Mouse (Mus musculus) neural tube, embryonic 13.5 days (tissue): ENCODE data around the gene Kcnq2. TPM values are rescaled to one million over a fixed set of nuclear protein-coding genes. Genes with fewer than 3 reads are reported as not detected.

ENCODE experiments used
- ATAC-seq: fragments of 200-750 bp; cut with Nextera tagmentation; 2 replicates; pipeline ENCODE4 v1.8.0; 2017; ENCODE audit warnings: low read depth, mild to moderate bottlenecking, moderate TSS enrichment, moderate library complexity
- H3K27ac ChIP-seq: fragments of 300-500 bp; sonication (generic); replicated peaks from 2 replicates; pipeline ENCODE4 v1.5.1; 2015; ENCODE audit warnings: moderate library complexity, mild to moderate bottlenecking, inconsistent platforms
- H3K27me3 ChIP-seq: fragments of 300-500 bp; sonication (generic); 2 replicates; pipeline ENCODE4 v1.6.1; 2015; ENCODE audit warnings: mild to moderate bottlenecking, inconsistent platforms
- H3K36me3 ChIP-seq: fragments of 300-500 bp; sonication (generic); 2 replicates; pipeline ENCODE4 v1.6.1; 2015; ENCODE audit warnings: mild to moderate bottlenecking, inconsistent platforms
- H3K4me1 ChIP-seq: fragments of 300-500 bp; sonication (generic); replicated peaks from 2 replicates; pipeline ENCODE4 v1.6.1; 2015; ENCODE audit warnings: inconsistent platforms
- H3K4me2 ChIP-seq: fragments of 300-500 bp; sonication (generic); 2 replicates; pipeline ENCODE4 v1.6.1; 2015; ENCODE audit warnings: inconsistent platforms, mild to moderate bottlenecking, moderate library complexity
- H3K4me3 ChIP-seq: fragments of 300-500 bp; sonication (generic); 2 replicates; pipeline ENCODE4 v1.5.1; 2015; ENCODE audit warnings: mild to moderate bottlenecking, inconsistent platforms
- H3K9ac ChIP-seq: fragments of 300-500 bp; sonication (generic); 2 replicates; pipeline ENCODE4 v1.6.1; 2015; ENCODE audit warnings: moderate library complexity, mild to moderate bottlenecking, inconsistent platforms
- H3K9me3 ChIP-seq: fragments of 300-500 bp; sonication (generic); 2 replicates; pipeline ENCODE4 v1.6.1; 2016; ENCODE audit warnings: inconsistent platforms
- WGBS: fragments of 180-500 bp; shearing (Covaris S2); methylation state at CpG from one replicate; pipeline ENCODE4 v1.1.7; 2015; 5-methylcytosine and 5-hydroxymethylcytosine counted together
- polyA plus RNA-seq: library from polyadenylated mRNA; unstranded; fragments of >200 nt; fragmentation: Nextera tagmentation; extraction: Ambion mirVana; gene quantifications from 2 replicates; pipeline ENCODE4 v1.2.1, GENCODE M21; 2015

Gene Kcnq2
- polyA plus RNA-seq, 1 experiment from 2014 or later = 43.9 TPM

GRCm38 (mm10) chr2:181122642-181123041 is 12.5 kb downstream of the Kcnq2 start:
- Histone ChIP-seq H3K4me2 (no peak overlapping the region), H3K9me3 (no peaks in the 10 kb centered on the region), H3K36me3 (no peaks in the 10 kb centered on the region), H3K4me3 (no peak overlapping the region), H3K9ac (no peak overlapping the region), H3K27me3 (no peaks in the 10 kb centered on the region), H3K4me1 (peaks cover 70% of the 10 kb centered on the region), H3K27ac (peak overlapping the region; percentile 57)
- no peak for ATAC-seq

- Histone ChIP-seq H3K4me3 (no peak overlapping the region), H3K27ac (peak overlapping the region; percentile 57), H3K4me1 (peaks cover 68% of the 10 kb centered on the region), H3K9me3 (no peaks in the 10 kb centered on the region), H3K9ac (0 out of 2 replicates have a peak overlapping the region, but pooled peaks have one; percentile 17), H3K4me2 (no peak overlapping the region), H3K27me3 (no peaks in the 10 kb centered on the region), H3K36me3 (no peaks in the 10 kb centered on the region)
- WGBS = 64% methylated on average over 4 of the region's 4 CpGs
- peak; percentile 38; the same call in 1 of the 2 replicates for ATAC-seq
These were observed 14.1 kb downstream of the Kcnq2 start for GRCm38 (mm10) chr2:181120922-181121449.

- Histone ChIP-seq H3K27ac (no peak overlapping the region), H3K4me2 (no peak overlapping the region), H3K4me3 (no peak overlapping the region), H3K9ac (0 out of 2 replicates have a peak overlapping the region, but pooled peaks have one; percentile 22), H3K27me3 (no peaks in the 10 kb centered on the region), H3K4me1 (peaks cover 79% of the 10 kb centered on the region), H3K36me3 (no peaks in the 10 kb centered on the region), H3K9me3 (no peaks in the 10 kb centered on the region)
- 38% methylated on average over 10 of the region's 10 CpGs for WGBS
- no peak for ATAC-seq
These were observed 15.1 kb downstream of the Kcnq2 start for GRCm38 (mm10) chr2:181119952-181120351.

- Histone ChIP-seq H3K4me1 (peaks cover 74% of the 10 kb centered on the region), H3K36me3 (peaks cover 20% of the 10 kb centered on the region), H3K27me3 (no peaks in the 10 kb centered on the region), H3K9ac (no peak overlapping the region), H3K9me3 (no peaks in the 10 kb centered on the region), H3K4me3 (no peak overlapping the region), H3K4me2 (no peak overlapping the region), H3K27ac (peak overlapping the region; percentile 65)
- 84% methylated on average over 5 of the region's 5 CpGs for WGBS
- no peak for ATAC-seq
These were observed 18.7 kb downstream of the Kcnq2 start for GRCm38 (mm10) chr2:181116436-181116835.

- no peak overlapping the region for H3K4me2 ChIP-seq
- no peak overlapping the region for H3K4me3 ChIP-seq
- peaks cover 70% of the 10 kb centered on the region for H3K4me1 ChIP-seq
- H3K36me3 ChIP-seq = peaks cover 27% of the 10 kb centered on the region
- H3K9ac ChIP-seq = no peak overlapping the region
- H3K27ac ChIP-seq = peak overlapping the region; percentile 52; the same call in 1 of the 2 replicates
- ATAC-seq = no peak
- WGBS = 72% methylated on average over 3 of the region's 3 CpGs
- no peaks in the 10 kb centered on the region for H3K27me3 ChIP-seq
- no peaks in the 10 kb centered on the region for H3K9me3 ChIP-seq
These were observed 19.7 kb downstream of the Kcnq2 start for GRCm38 (mm10) chr2:181115367-181115766.

- H3K9ac ChIP-seq = no peak overlapping the region
- H3K27me3 ChIP-seq = no peaks in the 10 kb centered on the region
- peak overlapping the region; percentile 52; the same call in 1 of the 2 replicates for H3K27ac ChIP-seq
- H3K36me3 ChIP-seq = peaks cover 39% of the 10 kb centered on the region
- ATAC-seq = peak; percentile 47
- no peak overlapping the region for H3K4me2 ChIP-seq
- H3K9me3 ChIP-seq = no peaks in the 10 kb centered on the region
- WGBS = 45% methylated on average over 8 of the region's 8 CpGs
- H3K4me1 ChIP-seq = peaks cover 55% of the 10 kb centered on the region
- H3K4me3 ChIP-seq = no peak overlapping the region
These were observed 21.2 kb downstream of the Kcnq2 start for GRCm38 (mm10) chr2:181113762-181114361.

GRCm38 (mm10) chr2:181111665-181112064 is 23.4 kb downstream of the Kcnq2 start:
- Histone ChIP-seq H3K4me1 (peaks cover 44% of the 10 kb centered on the region), H3K4me3 (no peak overlapping the region), H3K9me3 (no peaks in the 10 kb centered on the region), H3K27ac (no peak overlapping the region), H3K4me2 (no peak overlapping the region), H3K36me3 (peaks cover 49% of the 10 kb centered on the region), H3K27me3 (no peaks in the 10 kb centered on the region), H3K9ac (no peak overlapping the region)
- 100% methylated on average over 1 of the region's 1 CpGs for WGBS
- ATAC-seq = no peak

GRCm38 (mm10) chr2:181104111-181104510 is 31.0 kb downstream of the Kcnq2 start:
- WGBS = 64% methylated on average over 2 of the region's 2 CpGs
- Histone ChIP-seq H3K36me3 (peaks cover 34% of the 10 kb centered on the region), H3K9ac (no peak overlapping the region), H3K4me1 (peaks cover 18% of the 10 kb centered on the region), H3K4me3 (no peak overlapping the region), H3K4me2 (no peak overlapping the region), H3K27me3 (no peaks in the 10 kb centered on the region), H3K27ac (no peak overlapping the region), H3K9me3 (no peaks in the 10 kb centered on the region)
- ATAC-seq = no peak

GRCm38 (mm10) chr2:181102161-181102560 is 32.9 kb downstream of the Kcnq2 start:
- Histone ChIP-seq H3K27me3 (no peaks in the 10 kb centered on the region), H3K9me3 (no peaks in the 10 kb centered on the region), H3K4me3 (no peak overlapping the region), H3K4me2 (no peak overlapping the region), H3K36me3 (peaks cover 39% of the 10 kb centered on the region), H3K4me1 (peaks cover 18% of the 10 kb centered on the region), H3K27ac (peak overlapping the region; percentile 67), H3K9ac (peak overlapping the region; percentile 28; the same call in 1 of the 2 replicates)
- 15% methylated on average over 2 of the region's 2 CpGs for whole genome bisulfite sequencing
- ATAC-seq = peak; percentile 64

GRCm38 (mm10) chr2:181101626-181102025 is 33.5 kb downstream of the Kcnq2 start:
- peak overlapping the region; percentile 28; the same call in 1 of the 2 replicates for H3K9ac ChIP-seq
- peaks cover 18% of the 10 kb centered on the region for H3K4me1 ChIP-seq
- H3K9me3 ChIP-seq = no peaks in the 10 kb centered on the region
- ATAC-seq = peak; percentile 27; the same call in 1 of the 2 replicates
- H3K27me3 ChIP-seq = no peaks in the 10 kb centered on the region
- 50% methylated on average over 1 of the region's 1 CpGs for WGBS
- H3K27ac ChIP-seq = peak overlapping the region; percentile 67
- H3K36me3 ChIP-seq = peaks cover 44% of the 10 kb centered on the region
- H3K4me2 ChIP-seq = no peak overlapping the region
- no peak overlapping the region for H3K4me3 ChIP-seq

- Histone ChIP-seq H3K9ac (no peak overlapping the region), H3K4me2 (no peak overlapping the region), H3K27ac (no peak overlapping the region), H3K4me1 (peaks cover 18% of the 10 kb centered on the region), H3K36me3 (peaks cover 46% of the 10 kb centered on the region), H3K27me3 (no peaks in the 10 kb centered on the region), H3K9me3 (no peaks in the 10 kb centered on the region), H3K4me3 (no peak overlapping the region)
- no peak for ATAC-seq
- 93% methylated on average over 2 of the region's 2 CpGs for WGBS
These were observed 35.0 kb downstream of the Kcnq2 start for GRCm38 (mm10) chr2:181100087-181100486.

GRCm38 (mm10) chr2:181090123-181090522 is 45.0 kb downstream of the Kcnq2 start:
- WGBS = 87% methylated on average over 3 of the region's 3 CpGs

More at GRCm38 (mm10) chr2:181090123-181090522, 45.0 kb downstream of the Kcnq2 start:
- no peak overlapping the region for H3K27ac ChIP-seq
- H3K4me2 ChIP-seq = no peak overlapping the region
- no peaks in the 10 kb centered on the region for H3K4me1 ChIP-seq
- no peaks in the 10 kb centered on the region for H3K9me3 ChIP-seq
- H3K9ac ChIP-seq = no peak overlapping the region
- no peak overlapping the region for H3K4me3 ChIP-seq
- H3K36me3 ChIP-seq = peaks cover 48% of the 10 kb centered on the region
- no peaks in the 10 kb centered on the region for H3K27me3 ChIP-seq
- no peak for ATAC-seq
